Comparison of ENCODE assay signal across 21 mouse cellular contexts in the genomic region with DNA sequence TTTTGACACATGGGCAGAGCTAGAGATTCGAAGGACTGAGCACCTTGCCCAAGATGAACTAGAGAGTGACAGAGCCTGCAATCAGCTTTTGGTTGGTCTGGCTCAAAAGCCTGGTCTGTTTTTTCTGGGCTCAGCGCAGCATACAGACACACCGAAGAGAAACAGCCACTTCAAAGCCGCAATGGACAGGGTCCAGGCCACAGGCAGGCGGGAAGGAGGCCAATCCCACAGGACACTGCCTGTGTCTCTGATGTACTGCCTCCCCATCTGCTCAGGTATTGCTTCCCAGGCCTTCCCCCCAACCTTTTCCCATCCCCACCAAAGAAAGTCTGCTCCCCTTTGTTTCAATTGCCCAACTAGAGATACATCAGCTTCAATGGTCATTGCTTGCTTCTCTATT.
A peak's percentile ranks its signal among the peaks of the same experiment; 100 is the strongest.
DNase-seq lines count a peak whose midpoint lies in the region; ATAC-seq and TF ChIP-seq lines count a peak whose summit lies in the region.
"Had no signal": no experiment of that assay in that cellular context is flagged by ENCODE, and none has a peak within 500 bp of the region (broad histone marks: within the 10 kb centered on the region; RNA-seq: fewer than 3 reads in every experiment).

No protein-coding gene starts in this region.

- H3K9me3 ChIP-seq in hindbrain, postnatal 0 days (ENCODE audit: low read length) = no peaks in the 10 kb centered on the region
- no peaks in the 10 kb centered on the region for H3K9me3 ChIP-seq in hindbrain, embryonic 14.5 days (ENCODE audit: control insufficient read depth, low read length)
- no peaks in the 10 kb centered on the region for H3K9me3 ChIP-seq in neural tube, embryonic 13.5 days
- no peaks in the 10 kb centered on the region for H3K9me3 ChIP-seq in neural tube, embryonic 15.5 days (replicated peaks)
- H3K9me3 ChIP-seq: forebrain, embryonic 13.5 days; kidney, embryonic 15.5 days; limb, embryonic 13.5 days; liver, embryonic 13.5 days had no signal

- H3K4me1 ChIP-seq in hindbrain, postnatal 0 days (ENCODE audit: insufficient read depth, low read length) = 0 out of 2 replicates have a peak, but pooled peaks cover 4% of the 10 kb centered on the region
- H3K4me1 ChIP-seq in hindbrain, embryonic 14.5 days (replicated peaks; ENCODE audit: control insufficient read depth, insufficient read depth, low read length) = no peaks in the 10 kb centered on the region; the same call in 1 of the 2 replicates
- H3K4me1 ChIP-seq in neural tube, embryonic 13.5 days (replicated peaks) = peaks cover 32% of the 10 kb centered on the region
- H3K4me1 ChIP-seq in neural tube, embryonic 15.5 days = peaks cover 4% of the 10 kb centered on the region
- H3K4me1 ChIP-seq: forebrain, embryonic 13.5 days; kidney, embryonic 15.5 days; limb, embryonic 13.5 days; liver, embryonic 13.5 days had no signal

- H3K9ac ChIP-seq in hindbrain, postnatal 0 days (replicated peaks; ENCODE audit: low read length) = no peak overlapping the region
- no peak overlapping the region for H3K9ac ChIP-seq in hindbrain, embryonic 14.5 days
- H3K9ac ChIP-seq in neural tube, embryonic 13.5 days = no peak overlapping the region
- no peak overlapping the region for H3K9ac ChIP-seq in neural tube, embryonic 15.5 days (replicated peaks)
- H3K9ac ChIP-seq: forebrain, embryonic 13.5 days; kidney, embryonic 15.5 days; limb, embryonic 13.5 days; liver, embryonic 13.5 days; lung, embryonic 14.5 days had no signal

- no peaks in the 10 kb centered on the region for H3K36me3 ChIP-seq in hindbrain, postnatal 0 days (ENCODE audit: insufficient read depth, low read length)
- no peaks in the 10 kb centered on the region for H3K36me3 ChIP-seq in hindbrain, embryonic 14.5 days (replicated peaks; ENCODE audit: control insufficient read depth, insufficient read depth)
- peaks cover 10% of the 10 kb centered on the region for H3K36me3 ChIP-seq in neural tube, embryonic 13.5 days
- H3K36me3 ChIP-seq in neural tube, embryonic 15.5 days = peaks cover 8% of the 10 kb centered on the region
- H3K36me3 ChIP-seq: kidney, embryonic 15.5 days; liver, embryonic 13.5 days had no signal

- no peak for DNase-seq in hindbrain, postnatal 0 days (ENCODE audit: low spot score)
- no peak for DNase-seq in hindbrain, embryonic 14.5 days (ENCODE audit: low spot score)
- peak; percentile 92 for DNase-seq in cerebellum, adult 8-10 months
- DNase-seq in kidney, adult 11 months = no peak
- DNase-seq in yolk sac, embryonic 10.5 days (ENCODE audit: low spot score) = no peak
- no peak for DNase-seq in adrenal gland, postnatal 36 days
- DNase-seq: adrenal gland, adult 2 months; gastrocnemius, postnatal 10 days; heart, adult 11 months; heart, postnatal 36 days; kidney, postnatal 4 days; liver, embryonic 13.5 days; lung, embryonic 14.5 days; lung, postnatal 4 days; right cerebral cortex, adult 18-20 months; thymus, postnatal 14 days had no signal

- no peak overlapping the region for H3K4me3 ChIP-seq in hindbrain, postnatal 0 days (ENCODE audit: low read length)
- no peak overlapping the region for H3K4me3 ChIP-seq in hindbrain, embryonic 14.5 days (replicated peaks; ENCODE audit: low read length)
- no peak overlapping the region for H3K4me3 ChIP-seq in neural tube, embryonic 13.5 days
- no peak overlapping the region for H3K4me3 ChIP-seq in neural tube, embryonic 15.5 days (replicated peaks)
- H3K4me3 ChIP-seq: forebrain, embryonic 13.5 days; kidney, embryonic 15.5 days; limb, embryonic 13.5 days; liver, embryonic 13.5 days had no signal

- no peak for TF ChIP-seq CTCF in hindbrain, postnatal 0 days (IDR thresholded peaks at IDR 0.05; ENCODE audit: low read depth)

- H3K27ac ChIP-seq in hindbrain, postnatal 0 days = peak overlapping the region; percentile 45; the same call in 1 of the 2 replicates
- H3K27ac ChIP-seq in hindbrain, embryonic 14.5 days = no peak overlapping the region
- 0 out of 2 replicates have a peak overlapping the region, but pooled peaks have one; percentile 6 for H3K27ac ChIP-seq in neural tube, embryonic 13.5 days (replicated peaks)
- no peak overlapping the region for H3K27ac ChIP-seq in neural tube, embryonic 15.5 days (replicated peaks)
- H3K27ac ChIP-seq: forebrain, embryonic 13.5 days; kidney, embryonic 15.5 days; limb, embryonic 13.5 days; liver, embryonic 13.5 days had no signal

- ATAC-seq in hindbrain, postnatal 0 days = no peak
- ATAC-seq in hindbrain, embryonic 14.5 days (ENCODE audit: low FRiP score) = no peak
- ATAC-seq in neural tube, embryonic 13.5 days (ENCODE audit: low read depth) = no peak
- ATAC-seq in neural tube, embryonic 15.5 days (ENCODE audit: low FRiP score) = no peak
- ATAC-seq: forebrain, embryonic 13.5 days had no signal

- whole genome bisulfite sequencing in hindbrain, postnatal 0 days = 58% methylated on average over 5 of the region's 5 CpGs
- WGBS in hindbrain, embryonic 14.5 days = 75% methylated on average over 5 of the region's 5 CpGs
- 90% methylated on average over 5 of the region's 5 CpGs for WGBS in neural tube, embryonic 13.5 days
- WGBS in neural tube, embryonic 15.5 days = 82% methylated on average over 5 of the region's 5 CpGs

- H3K4me2 ChIP-seq in hindbrain, postnatal 0 days (ENCODE audit: low read depth, low read length) = no peak overlapping the region
- H3K4me2 ChIP-seq in hindbrain, embryonic 14.5 days (replicated peaks) = no peak overlapping the region
- H3K4me2 ChIP-seq in neural tube, embryonic 13.5 days = no peak overlapping the region
- no peak overlapping the region for H3K4me2 ChIP-seq in neural tube, embryonic 15.5 days
- H3K4me2 ChIP-seq: forebrain, embryonic 13.5 days; kidney, embryonic 15.5 days; limb, embryonic 13.5 days; liver, embryonic 13.5 days; lung, embryonic 14.5 days had no signal

- H3K27me3 ChIP-seq in hindbrain, postnatal 0 days (ENCODE audit: insufficient read depth, low read length) = no peaks in the 10 kb centered on the region
- no peaks in the 10 kb centered on the region for H3K27me3 ChIP-seq in hindbrain, embryonic 14.5 days (ENCODE audit: control insufficient read depth, insufficient read depth, low read length)
- H3K27me3 ChIP-seq in neural tube, embryonic 13.5 days = no peaks in the 10 kb centered on the region
- H3K27me3 ChIP-seq in neural tube, embryonic 15.5 days (replicated peaks) = no peaks in the 10 kb centered on the region
- H3K27me3 ChIP-seq: forebrain, embryonic 13.5 days; kidney, embryonic 15.5 days; limb, embryonic 13.5 days; liver, embryonic 13.5 days had no signal

Comparison
In these comparisons a context has a peak if more than half of its experiments do, and no peak if none do; other contexts are left out.
1. H3K27ac ChIP-seq: peak in hindbrain, postnatal 0 days (single experiment) and neural tube, embryonic 13.5 days (single experiment); none in hindbrain, embryonic 14.5 days (single experiment) and neural tube, embryonic 15.5 days (single experiment).